Mouse (Mus musculus): ENCODE results near the gene Atp6v0d1.
"Not testable (repeated sequence)": the region's sequence is repeated elsewhere in the genome, so short reads cannot be mapped to it uniquely, and the experiment has no call there.

Atp6v0d1 gene

GRCm38 (mm10) chr8:105565952-105566702 is at the start of gene Atp6v0d1:
Gene Atp6v0d1 (minus strand): TSS chr8:105566047.
- peak; percentile 97 for DNase-seq (ENCODE audit: extremely low read depth, insufficient read length, low spot score)

GRCm38 (mm10) chr8:105613830-105614511 is 48.1 kb upstream of the Atp6v0d1 start:
- DNase-seq (ENCODE audit: extremely low read depth, insufficient read length, low spot score), result no peak

DNA sequence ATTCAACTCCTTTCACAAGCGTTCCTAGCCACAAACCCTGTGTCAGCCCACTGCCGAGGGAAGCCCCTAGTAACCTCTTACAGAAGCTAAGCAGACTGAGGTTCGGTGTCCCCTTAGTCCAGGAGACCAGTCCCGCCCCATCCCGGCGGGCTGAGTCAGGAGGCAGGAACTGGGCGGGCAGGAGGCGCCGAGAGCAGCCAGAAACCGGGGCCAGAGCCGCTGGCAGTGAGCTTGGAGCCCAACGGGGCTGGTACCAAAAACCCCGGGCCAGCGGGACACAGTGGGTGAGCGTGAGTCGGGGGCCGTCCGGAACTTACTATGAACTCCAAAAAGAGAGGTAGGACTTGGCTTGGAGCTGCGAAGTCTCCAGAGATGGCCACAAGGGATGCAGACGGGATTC is 47.2 kb upstream of the Atp6v0d1 start:
- DNase-seq (ENCODE audit: extremely low read depth, insufficient read length, low spot score), result no peak

GRCm38 (mm10) chr8:105611836-105612235 is 46.0 kb upstream of the Atp6v0d1 start:
- DNase-seq (ENCODE audit: extremely low read depth, insufficient read length, low spot score), result no peak

DNA sequence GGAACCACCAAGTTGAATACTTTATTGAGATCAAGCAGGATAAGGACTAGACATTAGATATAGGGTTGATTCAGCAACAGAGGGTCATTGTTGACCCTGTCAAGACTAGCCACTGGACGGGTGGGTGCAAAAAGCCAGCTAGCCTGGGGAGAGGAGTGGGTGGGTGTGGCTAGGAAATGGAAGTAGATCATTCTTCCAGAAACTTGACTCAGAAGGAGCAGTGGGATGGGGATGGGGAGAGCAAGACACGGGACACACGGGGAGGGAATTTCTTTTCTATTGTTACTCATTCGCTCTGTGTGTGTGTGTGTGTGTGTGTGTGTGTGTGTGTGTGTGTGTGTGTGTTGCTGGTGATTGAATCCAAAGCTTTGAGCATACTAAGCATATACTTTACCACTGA is 43.9 kb upstream of the Atp6v0d1 start:
- no peak for DNase-seq (ENCODE audit: extremely low read depth, insufficient read length, low spot score)

DNA sequence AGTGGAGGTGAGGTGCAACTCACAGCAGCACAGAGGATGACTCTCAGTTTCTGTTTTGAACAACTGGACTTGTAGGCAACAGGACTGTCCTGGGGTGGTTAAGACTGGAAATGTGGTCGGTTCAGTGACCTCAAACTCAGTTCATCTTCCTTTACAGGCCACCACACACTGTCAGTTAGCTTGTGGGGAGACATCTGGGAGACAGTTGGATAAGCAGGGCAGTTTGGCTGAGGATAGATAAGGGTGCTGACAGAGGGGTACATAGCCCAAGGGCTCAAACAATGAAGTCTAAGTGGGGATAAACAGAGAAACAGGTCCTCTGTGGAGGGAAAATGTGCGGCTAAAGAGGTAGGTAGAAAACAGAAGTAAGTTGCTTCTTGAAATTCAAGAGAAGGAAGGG is 43.5 kb upstream of the Atp6v0d1 start:
- DNase-seq (ENCODE audit: extremely low read depth, insufficient read length, low spot score), result no peak

- DNase-seq (ENCODE audit: extremely low read depth, insufficient read length, low spot score), result no peak
Observed at GRCm38 (mm10) chr8:105607684-105608083, 41.8 kb upstream of the Atp6v0d1 start.

- no peak for DNase-seq (ENCODE audit: extremely low read depth, insufficient read length, low spot score)
Observed at GRCm38 (mm10) chr8:105607062-105607461, 41.2 kb upstream of the Atp6v0d1 start.

GRCm38 (mm10) chr8:105606189-105607023 is 40.6 kb upstream of the Atp6v0d1 start:
- peak; percentile 82 for DNase-seq (ENCODE audit: extremely low read depth, insufficient read length, low spot score)

DNA sequence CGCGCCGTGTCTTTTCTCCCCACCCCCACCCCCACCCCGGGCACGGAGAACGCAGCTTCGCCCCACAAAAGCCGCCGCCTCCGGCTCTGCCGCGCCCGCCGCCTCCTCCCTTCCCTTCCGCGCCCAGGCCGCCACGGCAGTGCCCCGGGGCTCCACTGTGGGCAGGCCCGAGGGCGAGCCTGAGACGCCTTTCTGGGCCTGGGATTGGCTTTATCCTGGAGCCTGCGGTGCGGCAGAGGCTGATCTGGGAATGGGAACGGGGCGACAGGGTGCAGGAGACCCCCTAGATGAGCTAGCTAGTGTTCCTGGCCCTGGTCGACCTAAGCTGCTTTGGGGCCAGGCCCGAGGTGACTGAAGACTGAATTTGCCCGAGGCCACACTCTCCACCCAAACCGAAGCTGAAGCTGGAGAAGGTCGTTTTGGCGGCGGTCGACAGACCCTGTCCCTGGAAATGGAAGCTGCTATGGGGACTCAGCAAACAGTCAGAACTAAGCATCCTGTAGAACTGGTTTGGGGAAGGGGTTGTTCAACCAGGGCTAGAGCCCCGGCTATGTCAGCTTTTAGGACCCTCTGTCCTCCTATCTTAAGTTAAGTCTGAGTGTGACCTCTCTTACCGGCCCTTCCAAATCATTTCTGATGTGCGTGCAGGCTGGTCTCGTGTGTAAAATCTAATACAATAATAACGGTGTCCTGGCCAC is 39.8 kb upstream of the Atp6v0d1 start:
- DNase-seq (ENCODE audit: extremely low read depth, insufficient read length, low spot score), result no peak

DNA sequence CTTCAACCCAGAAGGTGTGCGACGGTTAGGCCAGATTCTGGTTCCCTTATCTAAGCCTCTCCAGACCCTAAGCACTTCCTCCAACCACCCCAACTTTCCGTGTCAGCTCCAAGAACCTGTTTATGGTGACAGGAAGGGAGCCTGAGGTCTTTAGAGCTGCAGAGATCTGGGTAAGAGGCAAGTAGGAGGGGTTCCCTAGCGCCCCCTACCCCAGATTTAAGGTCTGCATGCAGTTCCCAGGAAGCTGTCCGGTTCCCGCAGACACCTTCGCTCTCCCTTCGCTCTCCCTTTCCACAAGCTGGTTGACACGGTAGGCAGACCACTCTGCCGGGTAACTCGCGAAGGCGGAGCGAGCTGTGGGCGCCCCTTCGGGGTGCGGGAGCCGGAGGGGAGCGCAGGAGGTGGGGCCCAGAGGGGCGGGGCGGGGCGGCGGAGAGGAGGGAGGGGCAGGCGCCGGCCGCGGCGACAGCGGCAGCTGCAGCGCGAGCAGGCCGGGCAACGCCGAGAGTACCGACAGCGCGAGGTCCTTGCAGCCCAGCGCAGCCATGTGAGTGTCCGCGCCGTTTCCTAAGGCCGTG is 39.0 kb upstream of the Atp6v0d1 start, which contains the start of gene Ripor1:
Ripor1 (plus strand) TSS at position 452 of the 578 bp plus-strand sequence.
- peak; percentile 81 for DNase-seq (ENCODE audit: extremely low read depth, insufficient read length, low spot score)

GRCm38 (mm10) chr8:105602540-105602939 is 36.7 kb upstream of the Atp6v0d1 start:
- DNase-seq (ENCODE audit: extremely low read depth, insufficient read length, low spot score), result not testable (repeated sequence)

- no peak for DNase-seq (ENCODE audit: extremely low read depth, insufficient read length, low spot score)
Observed at GRCm38 (mm10) chr8:105601301-105601700, 35.5 kb upstream of the Atp6v0d1 start.

- no peak for DNase-seq (ENCODE audit: extremely low read depth, insufficient read length, low spot score)
Observed at GRCm38 (mm10) chr8:105598777-105599176, 32.9 kb upstream of the Atp6v0d1 start.

GRCm38 (mm10) chr8:105596362-105597034 is 30.7 kb upstream of the Atp6v0d1 start:
- peak; percentile 69 for DNase-seq (ENCODE audit: extremely low read depth, insufficient read length, low spot score)

- no peak for DNase-seq (ENCODE audit: extremely low read depth, insufficient read length, low spot score)
Observed at GRCm38 (mm10) chr8:105594451-105595242, 28.8 kb upstream of the Atp6v0d1 start.

DNA sequence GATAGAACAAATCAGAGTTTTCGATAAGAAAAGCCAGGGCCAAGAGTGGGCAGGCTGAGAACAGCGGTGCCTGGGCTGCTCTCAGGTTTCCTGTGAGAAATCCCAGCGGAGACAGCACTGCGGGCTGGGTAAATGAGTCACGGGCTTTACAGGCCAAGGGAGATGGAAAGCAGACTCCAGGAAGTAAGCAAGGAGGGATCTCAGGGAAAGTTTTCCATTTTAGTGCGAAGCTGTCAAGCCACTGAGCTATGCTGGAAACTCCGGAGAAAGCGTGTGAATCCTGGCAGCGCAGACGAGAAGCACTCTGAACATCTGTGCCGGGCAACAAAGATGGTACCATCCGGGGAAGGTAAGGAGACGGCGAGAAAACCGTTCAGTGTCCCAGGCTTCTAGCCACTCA is 28.0 kb upstream of the Atp6v0d1 start:
- peak; percentile 67 for DNase-seq (ENCODE audit: extremely low read depth, insufficient read length, low spot score)

DNA sequence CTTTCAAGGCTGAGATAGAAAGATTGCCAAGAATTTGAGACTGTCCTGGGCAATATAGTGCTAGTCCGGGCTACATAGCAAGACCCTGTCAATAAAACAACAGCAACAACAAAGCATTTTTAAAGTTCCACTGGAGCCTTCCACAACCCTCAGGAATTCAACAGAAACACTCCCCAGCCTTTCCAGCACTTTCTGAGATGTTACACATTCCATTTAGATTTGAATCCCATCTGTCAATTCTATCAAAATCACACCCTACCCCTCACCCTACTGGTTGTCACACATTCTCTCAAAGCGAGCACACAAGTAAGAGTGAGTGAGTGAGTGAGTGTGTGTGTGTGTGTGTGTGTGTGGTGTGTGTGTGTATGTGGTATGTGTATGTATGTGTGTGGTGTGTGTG is 26.6 kb upstream of the Atp6v0d1 start:
- DNase-seq (ENCODE audit: extremely low read depth, insufficient read length, low spot score), result no peak

DNA sequence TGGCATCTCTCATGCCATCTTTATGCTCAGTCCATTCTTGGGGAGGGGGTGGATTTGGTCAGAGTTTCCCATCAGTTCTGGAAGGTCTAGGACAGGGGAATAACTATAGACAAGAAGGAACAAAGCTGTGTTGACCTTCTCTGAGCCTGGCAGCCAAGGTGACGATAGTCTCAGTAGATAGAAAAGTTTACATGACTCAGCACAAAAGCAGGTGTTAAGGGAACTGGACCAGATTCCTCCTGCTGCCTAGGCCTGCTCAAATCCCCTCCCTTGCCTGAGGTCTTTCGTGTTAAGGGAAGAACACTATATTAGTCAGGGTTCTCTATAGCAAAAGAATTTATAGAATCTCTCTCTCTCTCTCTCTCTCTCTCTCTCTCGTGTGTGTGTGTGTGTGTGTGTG is 13.9 kb upstream of the Atp6v0d1 start:
- DNase-seq (ENCODE audit: extremely low read depth, insufficient read length, low spot score), result no peak
